Mouse (Mus musculus) heart, embryonic 16.5 days (tissue): ENCODE measurements around the gene Rnf13. TPM values are rescaled to one million over a fixed set of nuclear protein-coding genes. Genes with fewer than 3 reads are reported as not detected.

ENCODE experiments used
- ATAC-seq: fragments of 200-750 bp; cut with Nextera tagmentation; replicated peaks from 2 replicates; pipeline ENCODE4 v1.8.0; 2017; ENCODE audit warnings: moderate number of reproducible peaks; ENCODE audit not compliant: insufficient read depth, low FRiP score; ENCODE audit errors: extremely low read depth
- H3K27ac ChIP-seq: fragments of 300-500 bp; sonication (generic); 2 replicates; pipeline ENCODE4 v1.5.1; 2014; ENCODE audit warnings: mild to moderate bottlenecking, low read length, control low read depth, moderate library complexity
- H3K27me3 ChIP-seq: fragments of 300-500 bp; sonication (generic); 2 replicates; pipeline ENCODE4 v1.6.1; 2014; ENCODE audit warnings: low read length, mixed read lengths; ENCODE audit not compliant: control insufficient read depth, insufficient read depth
- H3K36me3 ChIP-seq: fragments of 300-500 bp; sonication (generic); 2 replicates; pipeline ENCODE4 v1.6.1; 2014; ENCODE audit not compliant: control insufficient read depth, insufficient read depth
- H3K4me1 ChIP-seq: fragments of 300-500 bp; sonication (generic); 2 replicates; pipeline ENCODE4 v1.6.1; 2014; ENCODE audit warnings: low read length, mixed read lengths; ENCODE audit not compliant: control insufficient read depth, insufficient read depth
- H3K4me2 ChIP-seq: fragments of 300-500 bp; sonication (generic); 2 replicates; pipeline ENCODE4 v1.6.1; 2014; ENCODE audit warnings: low read depth, mild to moderate bottlenecking, control low read depth, low read length
- H3K4me3 ChIP-seq: fragments of 300-500 bp; sonication (generic); 2 replicates; pipeline ENCODE4 v1.5.1; 2014; ENCODE audit warnings: mild to moderate bottlenecking, control low read depth, low read length
- H3K9ac ChIP-seq: fragments of 300-500 bp; sonication (generic); 2 replicates; pipeline ENCODE4 v1.6.1; 2014; ENCODE audit warnings: low read length, control low read depth
- H3K9me3 ChIP-seq: fragments of 300-500 bp; sonication (generic); replicated peaks from 2 replicates; pipeline ENCODE4 v1.6.1; 2016; ENCODE audit warnings: low read length; ENCODE audit not compliant: control insufficient read depth
- WGBS: fragments of 180-500 bp; shearing (Covaris S2); extraction: QIAGEN DNeasy Blood & Tissue Kit; methylation state at CpG from one replicate; pipeline ENCODE4 v1.1.7; 2014; 5-methylcytosine and 5-hydroxymethylcytosine counted together
- polyA plus RNA-seq: library from polyadenylated mRNA; unstranded; fragments of >200 nt; fragmentation: Nextera tagmentation; extraction: Ambion mirVana; gene quantifications from 2 replicates; pipeline ENCODE4 v1.2.1, GENCODE M21; 2015

The Rnf13 gene
- polyA plus RNA-seq: 71.8 and 83.3 TPM in 2 replicates

DNA sequence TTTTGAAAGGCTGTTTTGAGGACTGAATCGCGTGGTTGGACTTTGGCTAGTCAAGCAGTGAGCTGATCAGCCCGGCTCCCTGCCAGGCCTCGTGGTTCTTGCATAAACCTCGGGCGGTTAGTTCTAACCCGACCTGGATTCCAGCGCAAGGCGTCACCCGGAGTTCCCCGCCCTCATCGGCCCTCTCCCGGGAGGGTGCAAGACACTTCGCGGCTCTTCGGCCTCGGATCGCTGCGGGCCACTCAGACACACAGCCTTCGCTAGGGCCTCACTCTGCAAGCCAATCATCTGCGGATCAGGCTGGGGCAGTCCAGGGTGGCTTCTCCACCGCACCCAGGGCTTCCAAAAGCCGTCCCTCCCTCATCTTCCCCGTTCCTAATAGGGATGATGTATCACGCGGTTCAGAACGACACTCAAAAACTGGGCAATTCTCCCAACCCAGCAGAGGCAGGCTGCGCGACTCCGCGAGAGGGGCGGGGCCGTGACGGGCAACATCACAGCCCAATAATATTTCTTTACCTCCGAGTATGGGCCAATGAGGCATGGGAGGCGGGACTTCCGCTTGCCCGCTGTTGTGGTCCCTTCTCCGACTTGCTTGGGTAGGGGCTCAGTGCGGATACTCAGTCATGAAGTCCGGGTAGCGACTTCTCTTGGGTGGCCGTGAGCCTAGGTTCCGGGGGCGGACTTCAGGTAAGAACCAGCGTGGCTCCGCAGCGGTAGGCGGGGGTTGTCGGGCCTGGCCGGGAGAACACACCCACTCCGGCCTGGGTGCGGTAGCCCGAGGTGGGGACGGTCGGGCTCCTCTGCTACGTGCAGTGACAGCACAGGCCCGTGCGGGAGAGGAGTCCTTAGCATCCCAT, at the start of gene Rnf13:
Gene Rnf13, plus strand, starts transcription at position 552 of the 860 bp plus-strand sequence.
- Histone ChIP-seq H3K27me3 (no peaks in the 10 kb centered on the region), H3K4me1 (peaks cover 15% of the 10 kb centered on the region), H3K9me3 (no peaks in the 10 kb centered on the region), H3K36me3 (no peaks in the 10 kb centered on the region), H3K4me2 (peak within 1 kb of the TSS; percentile 89), H3K4me3 (peak within 1 kb of the TSS; percentile 91), H3K27ac (peak within 1 kb of the TSS; percentile 98), H3K9ac (peak within 1 kb of the TSS; percentile 91)
- under 1% methylated on average over 59 of the region's 59 CpGs for WGBS
- ATAC-seq: peak; percentile 98

- no peak overlapping the region for H3K4me2 ChIP-seq
- no peaks in the 10 kb centered on the region for H3K36me3 ChIP-seq
- no peak for ATAC-seq
- WGBS: 78% methylated on average over 4 of the region's 4 CpGs
- no peaks in the 10 kb centered on the region for H3K9me3 ChIP-seq
- no peaks in the 10 kb centered on the region for H3K27me3 ChIP-seq
- no peak overlapping the region for H3K27ac ChIP-seq
- H3K4me3 ChIP-seq: no peak overlapping the region
- H3K9ac ChIP-seq: no peak overlapping the region
- no peaks in the 10 kb centered on the region for H3K4me1 ChIP-seq
Observed at GRCm38 (mm10) chr3:57691772-57692171, 44.1 kb upstream of the Rnf13 start.

DNA sequence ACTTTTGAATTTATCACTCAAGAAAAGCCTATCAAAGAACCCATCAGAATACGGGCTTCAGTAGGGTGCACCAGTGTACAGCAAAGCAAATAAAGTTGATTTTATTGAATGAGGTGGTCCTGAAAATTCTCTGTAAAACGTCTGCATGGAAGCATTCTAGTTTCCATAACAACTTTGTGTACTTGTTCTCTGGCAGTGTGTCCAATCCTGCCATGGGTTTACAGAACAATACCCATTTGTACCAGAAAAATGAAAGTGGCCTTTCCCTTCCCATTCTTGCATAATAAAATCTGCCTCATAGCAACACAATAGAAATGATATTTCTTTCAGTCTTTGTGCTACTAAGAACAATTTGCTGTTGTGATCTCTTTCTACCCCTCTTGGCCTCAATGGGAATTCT, 43.1 kb upstream of the Rnf13 start, which contains the start of gene Ankub1:
Gene Ankub1, minus strand, starts transcription at position 81 of the 400 bp plus-strand sequence.
- Histone ChIP-seq H3K36me3 (no peaks in the 10 kb centered on the region), H3K27ac (no peak within 1 kb of the TSS), H3K27me3 (no peaks in the 10 kb centered on the region), H3K4me1 (no peaks in the 10 kb centered on the region), H3K9me3 (no peaks in the 10 kb centered on the region), H3K9ac (no peak within 1 kb of the TSS), H3K4me2 (no peak within 1 kb of the TSS), H3K4me3 (no peak within 1 kb of the TSS)
- ATAC-seq: no peak
- 64% methylated on average over 2 of the region's 2 CpGs for WGBS

DNA sequence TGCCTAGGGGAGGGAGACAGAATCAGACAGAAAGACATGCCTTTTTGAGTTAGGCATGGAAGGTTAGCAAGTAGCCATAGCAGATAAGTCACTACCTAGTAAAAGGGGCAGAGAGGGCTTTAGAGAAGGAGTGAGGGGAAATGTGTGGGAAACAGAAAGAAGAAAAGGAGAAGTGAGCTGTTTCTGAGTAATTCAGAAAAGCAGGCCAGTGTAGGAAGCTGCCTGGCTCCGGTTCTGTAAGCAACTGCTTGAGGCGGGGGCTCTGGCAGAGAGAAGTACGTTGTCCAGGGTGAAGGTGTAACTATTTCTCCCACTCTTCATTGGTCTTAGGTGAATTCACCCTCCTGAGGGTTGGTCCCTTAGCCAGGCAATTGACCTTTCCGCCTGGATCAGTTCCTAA, 39.6 kb upstream of the Rnf13 start:
- WGBS: 81% methylated on average over 4 of the region's 4 CpGs
- no peak overlapping the region for H3K4me2 ChIP-seq
- no peak overlapping the region for H3K9ac ChIP-seq
- no peaks in the 10 kb centered on the region for H3K27me3 ChIP-seq
- no peak for ATAC-seq
- no peak overlapping the region for H3K27ac ChIP-seq
- H3K36me3 ChIP-seq: no peaks in the 10 kb centered on the region
- H3K9me3 ChIP-seq: no peaks in the 10 kb centered on the region
- H3K4me3 ChIP-seq: no peak overlapping the region
- no peaks in the 10 kb centered on the region for H3K4me1 ChIP-seq

DNA sequence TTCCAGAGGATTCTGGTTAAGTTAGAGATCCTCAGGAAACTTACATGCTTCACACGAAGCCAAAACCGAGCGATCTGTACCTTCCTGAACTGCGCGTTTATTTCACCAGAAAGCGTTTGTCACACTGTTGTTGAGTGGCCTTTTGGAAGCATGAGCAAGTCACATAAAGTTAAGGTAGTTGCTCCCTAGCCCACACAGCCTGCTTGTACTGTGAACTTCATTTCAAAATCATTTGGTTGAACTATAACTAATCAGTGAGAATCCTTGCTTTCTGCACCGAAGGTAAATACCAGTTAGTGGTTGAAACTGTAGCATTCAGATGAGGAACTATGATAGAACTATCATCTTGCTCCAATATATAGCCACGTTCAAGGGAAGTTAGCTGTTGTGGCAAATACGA, 39.1 kb upstream of the Rnf13 start:
- H3K9me3 ChIP-seq: no peaks in the 10 kb centered on the region
- H3K9ac ChIP-seq: no peak overlapping the region
- H3K4me3 ChIP-seq: no peak overlapping the region
- no peak overlapping the region for H3K27ac ChIP-seq
- no peaks in the 10 kb centered on the region for H3K4me1 ChIP-seq
- no peaks in the 10 kb centered on the region for H3K27me3 ChIP-seq
- no peak overlapping the region for H3K4me2 ChIP-seq
- no peak for ATAC-seq
- no peaks in the 10 kb centered on the region for H3K36me3 ChIP-seq
- 89% methylated on average over 9 of the region's 9 CpGs for WGBS

DNA sequence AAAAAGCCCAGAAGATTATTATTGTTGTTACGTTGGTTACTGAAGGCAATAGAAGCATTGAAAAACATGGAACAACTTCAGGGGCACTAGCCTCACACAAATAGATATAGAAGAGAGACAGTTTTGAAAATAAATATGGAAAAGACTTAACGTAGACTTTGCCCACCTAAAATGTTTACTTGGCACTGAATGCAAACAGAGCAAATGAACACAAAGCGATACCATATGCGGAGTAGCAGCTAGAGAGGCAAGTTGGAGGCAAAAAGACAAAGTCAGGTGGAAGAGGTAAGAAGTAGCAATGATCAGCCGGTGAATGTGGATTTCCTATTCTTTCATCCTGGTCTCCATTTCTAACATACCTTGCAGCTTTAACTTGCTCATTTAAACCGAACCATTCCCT, 21.7 kb upstream of the Rnf13 start:
- Histone ChIP-seq H3K4me2 (no peak overlapping the region), H3K27me3 (no peaks in the 10 kb centered on the region), H3K27ac (no peak overlapping the region), H3K4me1 (no peaks in the 10 kb centered on the region), H3K9me3 (no peaks in the 10 kb centered on the region), H3K4me3 (no peak overlapping the region), H3K36me3 (no peaks in the 10 kb centered on the region), H3K9ac (no peak overlapping the region)
- no peak for ATAC-seq
- WGBS: 83% methylated on average over 6 of the region's 6 CpGs

- Histone ChIP-seq H3K4me1 (peaks cover 11% of the 10 kb centered on the region), H3K36me3 (no peaks in the 10 kb centered on the region), H3K27ac (no peak overlapping the region), H3K9ac (no peak overlapping the region), H3K4me3 (no peak overlapping the region), H3K27me3 (no peaks in the 10 kb centered on the region), H3K9me3 (no peaks in the 10 kb centered on the region), H3K4me2 (no peak overlapping the region)
- ATAC-seq: no peak
- 83% methylated on average over 5 of the region's 5 CpGs for WGBS
Observed at GRCm38 (mm10) chr3:57732206-57732915, 3.5 kb upstream of the Rnf13 start.

- peak overlapping the region; percentile 91 for H3K9ac ChIP-seq
- ATAC-seq: no peak
- H3K9me3 ChIP-seq: no peaks in the 10 kb centered on the region
- H3K4me1 ChIP-seq: peaks cover 15% of the 10 kb centered on the region
- H3K4me3 ChIP-seq: peak overlapping the region; percentile 91
- H3K36me3 ChIP-seq: no peaks in the 10 kb centered on the region
- H3K4me2 ChIP-seq: peak overlapping the region; percentile 89
- WGBS: under 1% methylated on average over 13 of the region's 13 CpGs
- no peaks in the 10 kb centered on the region for H3K27me3 ChIP-seq
- peak overlapping the region; percentile 98 for H3K27ac ChIP-seq
Observed at GRCm38 (mm10) chr3:57736419-57737095, 695 bp downstream of the Rnf13 start.
